Mouse (Mus musculus) heart, adult 2 months (tissue): Measurements from ENCODE around the gene Slc12a9.

ENCODE experiments used
- CTCF ChIP-seq: fragments of 200-600 bp; IDR thresholded peaks from 2 replicates; pipeline ENCODE4 v1.8.1; 2022; ENCODE audit warnings: antibody characterized with exemption, mild to moderate bottlenecking, moderate library complexity
- EP300 ChIP-seq: fragments of 200-500 bp; IDR thresholded peaks from 2 replicates; pipeline ENCODE4 v1.6.1; 2011; ENCODE audit warnings: low read depth, low read length, control low read depth; ENCODE audit not compliant: insufficient read depth
- POLR2A ChIP-seq: fragments of 200-500 bp; IDR thresholded peaks from 2 replicates; pipeline ENCODE4 v1.6.1; 2011; ENCODE audit warnings: mild to moderate bottlenecking, low read depth, low read length, control low read depth; ENCODE audit not compliant: insufficient read depth

GRCm38 (mm10) chr5:137293839-137294743, 39.3 kb downstream of the Slc12a9 start, which contains the start of gene Ufsp1:
- TF ChIP-seq EP300 (no peak; the same call in 1 of the 2 replicates), CTCF (peak; percentile 33), POLR2A (peak; percentile 86)
